Mouse (Mus musculus): ENCODE results near the gene Sost. TPM values are rescaled to one million over a fixed set of nuclear protein-coding genes. Genes with fewer than 3 reads are reported as not detected.

The Sost gene
- polyA plus RNA-seq, 1 experiment from 2014 or later, result not detected

- Histone ChIP-seq H3K9me3 (ENCODE audit: control insufficient read depth, low read length) (no peaks in the 10 kb centered on the region), H3K4me1 (replicated peaks; ENCODE audit: control insufficient read depth, insufficient read depth, low read length) (peaks cover 5% of the 10 kb centered on the region), H3K4me3 (ENCODE audit: low read depth, low read length) (no peak overlapping the region), H3K27me3 (replicated peaks; ENCODE audit: control insufficient read depth, insufficient read depth, low read length) (0 out of 2 replicates have a peak, but pooled peaks cover 2% of the 10 kb centered on the region), H3K36me3 (ENCODE audit: control insufficient read depth, insufficient read depth, low read length) (no peaks in the 10 kb centered on the region), H3K9ac (ENCODE audit: low read depth, low read length) (no peak overlapping the region), H3K4me2 (0 out of 2 replicates have a peak overlapping the region, but pooled peaks have one; percentile 22), H3K27ac (ENCODE audit: low read depth, low read length) (no peak overlapping the region)
- ATAC-seq (replicated peaks; ENCODE audit: low FRiP score), result no peak
- 31% methylated on average over 25 of the region's 25 CpGs for WGBS
- peak; percentile 43 for DNase-seq (ENCODE audit: low spot score)
Measured at GRCm38 (mm10) chr11:101928030-101928762, 38.6 kb downstream of the Sost start.

- Histone ChIP-seq H3K36me3 (ENCODE audit: control insufficient read depth, insufficient read depth, low read length) (no peaks in the 10 kb centered on the region), H3K27ac (ENCODE audit: low read depth, low read length) (no peak overlapping the region), H3K4me1 (replicated peaks; ENCODE audit: control insufficient read depth, insufficient read depth, low read length) (peaks cover 5% of the 10 kb centered on the region), H3K9ac (ENCODE audit: low read depth, low read length) (no peak overlapping the region), H3K27me3 (replicated peaks; ENCODE audit: control insufficient read depth, insufficient read depth, low read length) (0 out of 2 replicates have a peak, but pooled peaks cover 2% of the 10 kb centered on the region), H3K4me3 (ENCODE audit: low read depth, low read length) (no peak overlapping the region), H3K9me3 (ENCODE audit: control insufficient read depth, low read length) (no peaks in the 10 kb centered on the region), H3K4me2 (no peak overlapping the region)
- WGBS, result 82% methylated on average over 10 of the region's 10 CpGs
- no peak for ATAC-seq (replicated peaks; ENCODE audit: low FRiP score)
- DNase-seq (ENCODE audit: low spot score), result no peak
Measured at GRCm38 (mm10) chr11:101926951-101927589, 39.7 kb downstream of the Sost start.

GRCm38 (mm10) chr11:101925636-101926035 lies 41.2 kb downstream of the Sost start:
- DNase-seq (ENCODE audit: low spot score) (no peak), ATAC-seq (replicated peaks; ENCODE audit: low FRiP score) (no peak)
- 72% methylated on average over 6 of the region's 6 CpGs for WGBS
- Histone ChIP-seq H3K9ac (ENCODE audit: low read depth, low read length) (no peak overlapping the region), H3K27me3 (replicated peaks; ENCODE audit: control insufficient read depth, insufficient read depth, low read length) (0 out of 2 replicates have a peak, but pooled peaks cover 2% of the 10 kb centered on the region), H3K4me1 (replicated peaks; ENCODE audit: control insufficient read depth, insufficient read depth, low read length) (peaks cover 5% of the 10 kb centered on the region), H3K36me3 (ENCODE audit: control insufficient read depth, insufficient read depth, low read length) (no peaks in the 10 kb centered on the region), H3K27ac (ENCODE audit: low read depth, low read length) (no peak overlapping the region), H3K4me2 (no peak overlapping the region), H3K4me3 (ENCODE audit: low read depth, low read length) (no peak overlapping the region), H3K9me3 (ENCODE audit: control insufficient read depth, low read length) (no peaks in the 10 kb centered on the region)

GRCm38 (mm10) chr11:101924441-101924976 lies 42.3 kb downstream of the Sost start:
- Histone ChIP-seq H3K4me3 (ENCODE audit: low read depth, low read length) (no peak overlapping the region), H3K9me3 (ENCODE audit: control insufficient read depth, low read length) (no peaks in the 10 kb centered on the region), H3K4me1 (replicated peaks; ENCODE audit: control insufficient read depth, insufficient read depth, low read length) (peaks cover 5% of the 10 kb centered on the region), H3K36me3 (ENCODE audit: control insufficient read depth, insufficient read depth, low read length) (no peaks in the 10 kb centered on the region), H3K27ac (ENCODE audit: low read depth, low read length) (no peak overlapping the region), H3K4me2 (no peak overlapping the region), H3K27me3 (replicated peaks; ENCODE audit: control insufficient read depth, insufficient read depth, low read length) (0 out of 2 replicates have a peak, but pooled peaks cover 2% of the 10 kb centered on the region), H3K9ac (ENCODE audit: low read depth, low read length) (no peak overlapping the region)
- 60% methylated on average over 19 of the region's 19 CpGs for WGBS
- DNase-seq (ENCODE audit: low spot score), result no peak
- ATAC-seq (replicated peaks; ENCODE audit: low FRiP score), result no peak

- H3K9ac ChIP-seq (ENCODE audit: low read depth, low read length), result no peak overlapping the region
- peaks cover 5% of the 10 kb centered on the region for H3K4me1 ChIP-seq (replicated peaks; ENCODE audit: control insufficient read depth, insufficient read depth, low read length)
- DNase-seq (ENCODE audit: low spot score) (no peak), ATAC-seq (replicated peaks; ENCODE audit: low FRiP score) (no peak)
- H3K36me3 ChIP-seq (ENCODE audit: control insufficient read depth, insufficient read depth, low read length), result no peaks in the 10 kb centered on the region
- 0 out of 2 replicates have a peak, but pooled peaks cover 2% of the 10 kb centered on the region for H3K27me3 ChIP-seq (replicated peaks; ENCODE audit: control insufficient read depth, insufficient read depth, low read length)
- no peak overlapping the region for H3K4me2 ChIP-seq
- WGBS, result 72% methylated on average over 6 of the region's 6 CpGs
- no peak overlapping the region for H3K27ac ChIP-seq (ENCODE audit: low read depth, low read length)
- H3K4me3 ChIP-seq (ENCODE audit: low read depth, low read length), result no peak overlapping the region
- no peaks in the 10 kb centered on the region for H3K9me3 ChIP-seq (ENCODE audit: control insufficient read depth, low read length)
Measured at GRCm38 (mm10) chr11:101923988-101924387, 42.8 kb downstream of the Sost start.

GRCm38 (mm10) chr11:101921361-101921952 lies 45.4 kb downstream of the Sost start:
- Histone ChIP-seq H3K9ac (ENCODE audit: low read depth, low read length) (no peak overlapping the region), H3K27me3 (replicated peaks; ENCODE audit: control insufficient read depth, insufficient read depth, low read length) (0 out of 2 replicates have a peak, but pooled peaks cover 2% of the 10 kb centered on the region), H3K4me2 (no peak overlapping the region), H3K27ac (ENCODE audit: low read depth, low read length) (no peak overlapping the region), H3K4me3 (ENCODE audit: low read depth, low read length) (no peak overlapping the region), H3K9me3 (ENCODE audit: control insufficient read depth, low read length) (no peaks in the 10 kb centered on the region), H3K36me3 (ENCODE audit: control insufficient read depth, insufficient read depth, low read length) (no peaks in the 10 kb centered on the region), H3K4me1 (replicated peaks; ENCODE audit: control insufficient read depth, insufficient read depth, low read length) (no peaks in the 10 kb centered on the region)
- DNase-seq (ENCODE audit: low spot score) (no peak), ATAC-seq (replicated peaks; ENCODE audit: low FRiP score) (no peak)
- 81% methylated on average over 12 of the region's 12 CpGs for WGBS

GRCm38 (mm10) chr11:101919660-101920059 lies 47.2 kb downstream of the Sost start:
- Histone ChIP-seq H3K9me3 (ENCODE audit: control insufficient read depth, low read length) (no peaks in the 10 kb centered on the region), H3K27me3 (replicated peaks; ENCODE audit: control insufficient read depth, insufficient read depth, low read length) (0 out of 2 replicates have a peak, but pooled peaks cover 1% of the 10 kb centered on the region), H3K4me2 (no peak overlapping the region), H3K4me3 (ENCODE audit: low read depth, low read length) (no peak overlapping the region), H3K27ac (ENCODE audit: low read depth, low read length) (no peak overlapping the region), H3K9ac (ENCODE audit: low read depth, low read length) (no peak overlapping the region), H3K36me3 (ENCODE audit: control insufficient read depth, insufficient read depth, low read length) (no peaks in the 10 kb centered on the region), H3K4me1 (replicated peaks; ENCODE audit: control insufficient read depth, insufficient read depth, low read length) (no peaks in the 10 kb centered on the region)
- ATAC-seq (replicated peaks; ENCODE audit: low FRiP score), result no peak
- peak; percentile 69 for DNase-seq (ENCODE audit: low spot score)
- 3% methylated on average over 6 of the region's 6 CpGs for WGBS

- Histone ChIP-seq H3K27me3 (replicated peaks; ENCODE audit: control insufficient read depth, insufficient read depth, low read length) (peaks cover 6% of the 10 kb centered on the region), H3K36me3 (ENCODE audit: control insufficient read depth, insufficient read depth, low read length) (no peaks in the 10 kb centered on the region), H3K9ac (ENCODE audit: low read depth, low read length) (no peak overlapping the region), H3K27ac (ENCODE audit: low read depth, low read length) (no peak overlapping the region), H3K4me1 (replicated peaks; ENCODE audit: control insufficient read depth, insufficient read depth, low read length) (no peaks in the 10 kb centered on the region), H3K9me3 (ENCODE audit: control insufficient read depth, low read length) (no peaks in the 10 kb centered on the region), H3K4me3 (ENCODE audit: low read depth, low read length) (no peak overlapping the region), H3K4me2 (no peak overlapping the region)
- 45% methylated on average over 3 of the region's 3 CpGs for WGBS
- ATAC-seq (replicated peaks; ENCODE audit: low FRiP score), result no peak
- no peak for DNase-seq (ENCODE audit: low spot score)
Measured at GRCm38 (mm10) chr11:101918609-101919008, 48.2 kb downstream of the Sost start.

Measured in liver, embryonic 11.5 days (tissue).